Mouse (Mus musculus) neural tube, embryonic 15.5 days (tissue): ENCODE measurements around the gene Nagk. TPM values are rescaled to one million over a fixed set of nuclear protein-coding genes. Genes with fewer than 3 reads are reported as not detected.
"Not testable (repeated sequence)": the region's sequence is repeated elsewhere in the genome, so short reads cannot be mapped to it uniquely, and the experiment has no call there.

Source experiments
- ATAC-seq: fragments of 200-750 bp; cut with Nextera tagmentation; 2 replicates; pipeline ENCODE4 v1.8.0; 2017; ENCODE audit warnings: mild to moderate bottlenecking, moderate TSS enrichment, moderate library complexity; ENCODE audit not compliant: low FRiP score
- H3K27ac ChIP-seq: fragments of 300-500 bp; sonication (generic); replicated peaks from 2 replicates; pipeline ENCODE4 v1.5.1; 2015; ENCODE audit warnings: mild to moderate bottlenecking, inconsistent platforms
- H3K27me3 ChIP-seq: fragments of 300-500 bp; sonication (generic); replicated peaks from 2 replicates; pipeline ENCODE4 v1.6.1; 2015; ENCODE audit warnings: inconsistent platforms
- H3K36me3 ChIP-seq: fragments of 300-500 bp; sonication (generic); 2 replicates; pipeline ENCODE4 v1.6.1; 2015; ENCODE audit warnings: inconsistent platforms
- H3K4me1 ChIP-seq: fragments of 300-500 bp; sonication (generic); 2 replicates; pipeline ENCODE4 v1.6.1; 2015; ENCODE audit warnings: inconsistent platforms
- H3K4me2 ChIP-seq: fragments of 300-500 bp; sonication (generic); 2 replicates; pipeline ENCODE4 v1.6.1; 2015; ENCODE audit warnings: inconsistent platforms, mild to moderate bottlenecking, moderate library complexity
- H3K4me3 ChIP-seq: fragments of 300-500 bp; sonication (generic); replicated peaks from 2 replicates; pipeline ENCODE4 v1.5.1; 2015; ENCODE audit warnings: mild to moderate bottlenecking, inconsistent platforms
- H3K9ac ChIP-seq: fragments of 300-500 bp; sonication (generic); replicated peaks from 2 replicates; pipeline ENCODE4 v1.6.1; 2015; ENCODE audit warnings: mild to moderate bottlenecking, inconsistent platforms
- H3K9me3 ChIP-seq: fragments of 300-500 bp; sonication (generic); replicated peaks from 2 replicates; pipeline ENCODE4 v1.6.1; 2016; ENCODE audit warnings: inconsistent platforms
- WGBS: fragments of 180-500 bp; shearing (Covaris S2); methylation state at CpG from one replicate; pipeline ENCODE4 v1.1.7; 2015; ENCODE audit warnings: mixed read lengths; 5-methylcytosine and 5-hydroxymethylcytosine counted together
- polyA plus RNA-seq: library from polyadenylated mRNA; unstranded; fragments of >200 nt; fragmentation: Nextera tagmentation; extraction: Ambion mirVana; gene quantifications from 2 replicates; pipeline ENCODE4 v1.2.1, GENCODE M21; 2015

Nagk gene
- polyA plus RNA-seq, 1 experiment from 2014 or later, result 113 TPM

DNA sequence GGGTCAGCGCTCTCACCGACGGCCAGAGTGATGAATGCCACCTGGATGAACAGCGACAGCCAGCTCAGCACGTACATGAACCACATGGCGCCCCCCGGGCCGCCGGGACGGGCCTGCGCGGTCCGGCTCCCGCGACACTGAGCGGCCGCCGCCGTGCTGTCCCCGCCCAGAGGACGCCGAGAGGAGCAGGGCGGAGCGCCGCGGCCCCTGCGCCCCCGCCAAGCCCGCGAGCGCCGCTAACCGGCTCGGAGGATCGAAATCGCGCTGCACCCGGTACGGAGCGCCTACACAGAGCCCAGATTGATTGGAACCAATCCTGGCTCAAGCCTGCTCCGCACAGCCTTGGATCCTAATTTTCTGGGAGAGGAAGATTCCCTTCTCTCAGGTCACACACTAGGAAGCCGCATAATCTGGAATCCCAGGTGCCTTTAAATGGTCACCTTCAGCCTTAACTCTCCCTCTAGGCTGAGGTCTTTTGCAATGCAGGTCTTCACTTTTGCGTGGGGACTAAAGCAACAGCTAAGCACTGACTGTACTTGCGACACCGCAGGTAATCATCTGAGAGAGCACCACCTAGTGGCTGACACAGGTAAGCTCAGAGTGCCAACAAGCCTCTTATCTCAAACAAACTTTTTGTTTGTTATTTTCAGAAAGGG is 19.0 kb upstream of the Nagk start, which contains the start of gene Tex261:
Gene Tex261, minus strand, starts transcription at position 176 of the 656 bp plus-strand sequence.
- Histone ChIP-seq H3K4me1 (peaks cover 35% of the 10 kb centered on the region), H3K9ac (peak within 1 kb of the TSS; percentile 95), H3K27ac (peak within 1 kb of the TSS; percentile 86), H3K27me3 (no peaks in the 10 kb centered on the region), H3K9me3 (no peaks in the 10 kb centered on the region), H3K4me2 (peak within 1 kb of the TSS; percentile 87), H3K4me3 (peak within 1 kb of the TSS; percentile 98), H3K36me3 (peaks cover 25% of the 10 kb centered on the region; the same call in 1 of the 2 replicates)
- peak; percentile 95 for ATAC-seq
- under 1% methylated on average over 45 of the region's 45 CpGs for WGBS

GRCm38 (mm10) chr6:83778306-83778705 is 16.5 kb upstream of the Nagk start:
- Histone ChIP-seq H3K4me2 (no peak overlapping the region), H3K27ac (no peak overlapping the region), H3K9ac (no peak overlapping the region), H3K4me3 (no peak overlapping the region), H3K4me1 (peaks cover 27% of the 10 kb centered on the region), H3K27me3 (no peaks in the 10 kb centered on the region), H3K9me3 (no peaks in the 10 kb centered on the region), H3K36me3 (no peaks in the 10 kb centered on the region; the same call in 1 of the 2 replicates)
- 87% methylated on average over 7 of the region's 7 CpGs for WGBS
- no peak for ATAC-seq

GRCm38 (mm10) chr6:83779026-83779425 is 15.8 kb upstream of the Nagk start:
- Histone ChIP-seq H3K9ac (no peak overlapping the region), H3K36me3 (no peaks in the 10 kb centered on the region), H3K4me2 (no peak overlapping the region), H3K4me3 (no peak overlapping the region), H3K9me3 (no peaks in the 10 kb centered on the region), H3K27me3 (no peaks in the 10 kb centered on the region), H3K4me1 (peaks cover 20% of the 10 kb centered on the region), H3K27ac (no peak overlapping the region)
- 4% methylated on average over 5 of the region's 5 CpGs for WGBS
- ATAC-seq, result no peak

DNA sequence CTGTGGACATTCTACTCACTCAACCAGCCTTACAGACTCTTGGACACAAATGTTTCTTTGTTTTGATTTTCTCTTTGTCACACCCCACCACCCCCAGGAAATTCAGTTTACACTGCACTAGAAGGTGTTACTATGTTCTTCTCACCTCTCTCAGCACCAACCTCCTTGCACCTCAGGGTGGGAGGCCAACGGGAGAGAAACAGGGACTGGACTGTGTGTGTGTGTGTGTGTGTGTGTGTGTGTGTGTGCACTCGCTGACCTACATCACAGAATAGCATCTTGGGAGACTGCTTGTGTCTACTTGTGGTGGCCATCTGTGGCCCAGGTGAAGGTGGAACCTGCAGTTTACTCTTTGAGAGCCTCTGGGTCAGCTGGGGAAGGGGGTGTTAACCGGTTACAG is 8.4 kb upstream of the Nagk start:
- no peaks in the 10 kb centered on the region for H3K9me3 ChIP-seq
- H3K4me3 ChIP-seq, result no peak overlapping the region
- ATAC-seq, result no peak
- H3K27me3 ChIP-seq, result no peaks in the 10 kb centered on the region
- no peaks in the 10 kb centered on the region for H3K4me1 ChIP-seq
- H3K4me2 ChIP-seq, result no peak overlapping the region
- WGBS, result 91% methylated on average over 3 of the region's 3 CpGs
- no peaks in the 10 kb centered on the region for H3K36me3 ChIP-seq
- H3K9ac ChIP-seq, result no peak overlapping the region
- no peak overlapping the region for H3K27ac ChIP-seq

GRCm38 (mm10) chr6:83788554-83788953 is 6.2 kb upstream of the Nagk start:
- Histone ChIP-seq H3K36me3 (no peaks in the 10 kb centered on the region), H3K4me1 (no peaks in the 10 kb centered on the region), H3K4me3 (no peak overlapping the region), H3K27me3 (no peaks in the 10 kb centered on the region), H3K27ac (no peak overlapping the region), H3K9me3 (no peaks in the 10 kb centered on the region), H3K9ac (no peak overlapping the region), H3K4me2 (no peak overlapping the region)
- 0 out of 2 replicates have a peak, but pooled peaks have one; percentile 41 for ATAC-seq
- WGBS, result 38% methylated on average over 7 of the region's 7 CpGs

GRCm38 (mm10) chr6:83790533-83790932 is 4.2 kb upstream of the Nagk start:
- H3K27ac ChIP-seq, H3K9ac ChIP-seq, H3K27me3 ChIP-seq, H3K4me3 ChIP-seq, H3K4me1 ChIP-seq, H3K36me3 ChIP-seq, ATAC-seq, H3K4me2 ChIP-seq, H3K9me3 ChIP-seq: not testable (repeated sequence)
- 80% methylated on average over 5 of the region's 5 CpGs for WGBS

GRCm38 (mm10) chr6:83791251-83791890 is 3.4 kb upstream of the Nagk start:
- H3K4me3 ChIP-seq, result no peak overlapping the region
- H3K9ac ChIP-seq, result no peak overlapping the region
- no peak overlapping the region for H3K4me2 ChIP-seq
- H3K27ac ChIP-seq, result no peak overlapping the region
- WGBS, result 71% methylated on average over 4 of the region's 4 CpGs
- no peaks in the 10 kb centered on the region for H3K27me3 ChIP-seq
- no peak for ATAC-seq
- H3K9me3 ChIP-seq, result no peaks in the 10 kb centered on the region
- peaks cover 16% of the 10 kb centered on the region for H3K4me1 ChIP-seq
- no peaks in the 10 kb centered on the region for H3K36me3 ChIP-seq

GRCm38 (mm10) chr6:83795492-83795900 is 714 bp downstream of the Nagk start:
- H3K4me3 ChIP-seq, result peak overlapping the region; percentile 69
- ATAC-seq, result peak; percentile 45; the same call in 1 of the 2 replicates
- H3K36me3 ChIP-seq, result peaks cover 30% of the 10 kb centered on the region
- H3K4me1 ChIP-seq, result peaks cover 27% of the 10 kb centered on the region
- H3K27me3 ChIP-seq, result no peaks in the 10 kb centered on the region
- 8% methylated on average over 13 of the region's 13 CpGs for WGBS
- peak overlapping the region; percentile 87 for H3K9ac ChIP-seq
- H3K4me2 ChIP-seq, result peak overlapping the region; percentile 88
- H3K9me3 ChIP-seq, result no peaks in the 10 kb centered on the region
- peak overlapping the region; percentile 91 for H3K27ac ChIP-seq

DNA sequence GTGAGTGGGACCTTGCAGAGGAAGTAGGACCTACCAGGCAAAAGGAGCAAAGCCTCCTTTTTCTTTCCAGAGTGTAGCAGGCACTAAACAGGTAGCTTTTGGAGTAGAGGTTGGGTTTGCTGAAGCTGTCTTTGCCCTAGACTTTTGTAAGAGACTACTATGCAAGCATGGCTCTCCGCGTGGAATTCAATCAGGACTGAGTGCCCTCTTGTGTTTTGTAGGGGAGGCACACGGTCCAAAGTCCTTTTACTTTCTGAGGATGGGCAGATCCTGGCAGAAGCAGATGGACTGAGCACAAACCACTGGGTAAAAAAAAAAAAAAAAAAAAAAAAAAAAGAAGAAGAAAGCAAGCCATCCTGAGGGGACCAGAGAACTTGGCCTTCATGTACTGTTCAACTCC is 1.9 kb downstream of the Nagk start:
- Histone ChIP-seq H3K9ac (no peak overlapping the region), H3K4me1 (peaks cover 27% of the 10 kb centered on the region), H3K4me3 (no peak overlapping the region), H3K9me3 (no peaks in the 10 kb centered on the region), H3K4me2 (0 out of 2 replicates have a peak overlapping the region, but pooled peaks have one; percentile 88), H3K36me3 (peaks cover 42% of the 10 kb centered on the region), H3K27me3 (no peaks in the 10 kb centered on the region), H3K27ac (no peak overlapping the region)
- WGBS, result 60% methylated on average over 3 of the region's 3 CpGs
- no peak for ATAC-seq

- no peak for ATAC-seq
- WGBS, result 91% methylated on average over 5 of the region's 5 CpGs
- H3K9ac ChIP-seq, result no peak overlapping the region
- peaks cover 6% of the 10 kb centered on the region for H3K4me1 ChIP-seq
- H3K9me3 ChIP-seq, result no peaks in the 10 kb centered on the region
- H3K4me2 ChIP-seq, result no peak overlapping the region
- H3K27me3 ChIP-seq, result no peaks in the 10 kb centered on the region
- H3K4me3 ChIP-seq, result no peak overlapping the region
- H3K36me3 ChIP-seq, result peaks cover 69% of the 10 kb centered on the region
- no peak overlapping the region for H3K27ac ChIP-seq
Measured at GRCm38 (mm10) chr6:83802033-83802432, 7.3 kb downstream of the Nagk start.

GRCm38 (mm10) chr6:83802846-83803245 is 8.1 kb downstream of the Nagk start:
- no peak overlapping the region for H3K9ac ChIP-seq
- no peak overlapping the region for H3K27ac ChIP-seq
- peaks cover 70% of the 10 kb centered on the region for H3K36me3 ChIP-seq
- no peaks in the 10 kb centered on the region for H3K27me3 ChIP-seq
- H3K4me3 ChIP-seq, result no peak overlapping the region
- 97% methylated on average over 3 of the region's 3 CpGs for WGBS
- H3K9me3 ChIP-seq, result no peaks in the 10 kb centered on the region
- 0 out of 2 replicates have a peak, but pooled peaks cover 1% of the 10 kb centered on the region for H3K4me1 ChIP-seq
- no peak overlapping the region for H3K4me2 ChIP-seq
- no peak for ATAC-seq

- no peak for ATAC-seq
- Histone ChIP-seq H3K27ac (no peak overlapping the region), H3K9me3 (no peaks in the 10 kb centered on the region), H3K4me1 (no peaks in the 10 kb centered on the region), H3K4me2 (no peak overlapping the region), H3K9ac (no peak overlapping the region), H3K36me3 (peaks cover 18% of the 10 kb centered on the region), H3K4me3 (no peak overlapping the region), H3K27me3 (no peaks in the 10 kb centered on the region)
- WGBS, result 95% methylated on average over 3 of the region's 3 CpGs
Measured at GRCm38 (mm10) chr6:83815801-83816200, 21.0 kb downstream of the Nagk start.
